Mouse (Mus musculus) midbrain, postnatal 0 days (tissue): ENCODE data around the gene Wdr59. TPM values are rescaled to one million over a fixed set of nuclear protein-coding genes. Genes with fewer than 3 reads are reported as not detected.

Experiments used
- ATAC-seq: fragments of 200-750 bp; cut with Nextera tagmentation; 2 replicates; pipeline ENCODE4 v1.8.0; 2017; ENCODE audit warnings: moderate number of reproducible peaks, mild to moderate bottlenecking, moderate TSS enrichment, moderate library complexity; ENCODE audit not compliant: low FRiP score
- DNase-seq: peaks from one replicate; pipeline ENCODE4 v3.0.0-alpha.2; 2015; ENCODE audit warnings: low spot score
- H3K27ac ChIP-seq: fragments of 300-500 bp; sonication (generic); 2 replicates; pipeline ENCODE4 v1.5.1; 2014; ENCODE audit warnings: low read depth, mild to moderate bottlenecking, low read length, mixed read lengths
- H3K27me3 ChIP-seq: fragments of 300-500 bp; sonication (generic); 2 replicates; pipeline ENCODE4 v1.6.1; 2014; ENCODE audit warnings: low read length, control low read depth, mixed read lengths; ENCODE audit not compliant: insufficient read depth
- H3K36me3 ChIP-seq: fragments of 300-500 bp; sonication (generic); 2 replicates; pipeline ENCODE4 v1.6.1; 2014; ENCODE audit warnings: low read length, control low read depth, mixed read lengths; ENCODE audit not compliant: insufficient read depth
- H3K4me1 ChIP-seq: fragments of 300-500 bp; sonication (generic); 2 replicates; pipeline ENCODE4 v1.6.1; 2014; ENCODE audit warnings: mild to moderate bottlenecking, control low read depth, antibody characterized with exemption, low read length, mixed read lengths; ENCODE audit not compliant: insufficient read depth
- H3K4me2 ChIP-seq: fragments of 300-500 bp; sonication (generic); 2 replicates; pipeline ENCODE4 v1.6.1; 2014; ENCODE audit warnings: low read depth, mild to moderate bottlenecking, low read length, mixed read lengths; ENCODE audit not compliant: poor library complexity, severe bottlenecking
- H3K4me3 ChIP-seq: fragments of 300-500 bp; sonication (generic); 2 replicates; pipeline ENCODE4 v1.5.1; 2014; ENCODE audit warnings: low read depth, mild to moderate bottlenecking, low read length, moderate library complexity
- H3K9ac ChIP-seq: fragments of 300-500 bp; sonication (generic); replicated peaks from 2 replicates; pipeline ENCODE4 v1.6.1; 2014; ENCODE audit warnings: mild to moderate bottlenecking, low read length, moderate library complexity, mixed read lengths; ENCODE audit not compliant: poor library complexity, severe bottlenecking
- H3K9me3 ChIP-seq: fragments of 300-500 bp; sonication (generic); 2 replicates; pipeline ENCODE4 v1.6.1; 2016; ENCODE audit warnings: low read length, control low read depth
- CTCF ChIP-seq: IDR thresholded peaks from 2 replicates; pipeline ENCODE4 v1.5.1; 2016; ENCODE audit warnings: antibody characterized with exemption, mild to moderate bottlenecking
- WGBS: fragments of 180-500 bp; shearing (Covaris S2); extraction: QIAGEN DNeasy Blood & Tissue Kit; methylation state at CpG from one replicate; pipeline ENCODE4 v1.1.7; 2014; 5-methylcytosine and 5-hydroxymethylcytosine counted together
- polyA plus RNA-seq: library from polyadenylated mRNA; unstranded; fragments of >200 nt; fragmentation: Nextera tagmentation; extraction: Ambion mirVana; gene quantifications from 2 replicates; pipeline ENCODE4 v1.2.1, GENCODE M21; 2015
- total RNA-seq: library from RNA; depleted of rRNA; stranded (reverse); fragments of >200 nt; gene quantifications from 2 replicates; pipeline ENCODE4 v1.2.3, GENCODE M21; 2014

Wdr59 gene
- total and polyA plus RNA-seq, 2 experiments from 2014 or later, result 6.6 to 11.6 TPM

DNA sequence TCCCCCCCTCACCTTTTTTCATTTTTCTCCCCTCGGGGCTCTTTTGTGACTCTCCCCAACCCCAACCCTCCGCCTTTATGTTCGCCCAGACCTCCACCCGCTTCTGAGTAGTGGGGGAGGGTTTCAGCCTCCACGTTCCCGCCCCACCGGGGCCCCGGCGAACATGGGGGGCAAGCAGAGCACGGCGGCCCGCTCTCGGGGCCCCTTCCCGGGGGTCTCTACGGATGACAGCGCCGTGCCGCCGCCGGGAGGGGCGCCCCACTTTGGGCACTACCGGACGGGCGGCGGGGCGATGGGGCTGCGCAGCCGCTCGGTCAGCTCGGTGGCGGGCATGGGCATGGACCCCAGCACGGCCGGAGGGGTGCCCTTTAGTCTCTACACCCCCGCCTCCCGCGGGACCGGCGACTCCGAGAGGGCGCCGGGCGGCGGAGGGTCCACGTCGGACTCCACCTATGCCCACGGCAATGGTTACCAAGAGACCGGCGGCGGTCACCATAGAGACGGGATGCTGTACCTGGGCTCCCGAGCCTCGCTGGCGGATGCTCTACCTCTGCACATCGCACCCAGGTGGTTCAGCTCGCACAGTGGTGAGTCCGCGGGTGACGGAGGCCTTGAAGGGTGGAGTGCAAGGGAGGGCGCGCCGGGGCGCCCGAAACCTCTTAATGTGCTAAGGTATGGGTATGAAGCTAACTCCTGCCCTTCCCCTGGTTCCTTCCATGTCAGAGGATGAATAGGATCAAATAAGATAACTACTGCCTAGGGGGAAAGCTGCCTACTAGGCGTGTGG is 15.3 kb upstream of the Wdr59 start:
- Histone ChIP-seq H3K27me3 (no peaks in the 10 kb centered on the region), H3K9me3 (no peaks in the 10 kb centered on the region), H3K9ac (peak overlapping the region; percentile 94), H3K27ac (peak overlapping the region; percentile 93), H3K36me3 (no peaks in the 10 kb centered on the region), H3K4me1 (peaks cover 9% of the 10 kb centered on the region), H3K4me3 (peak overlapping the region; percentile 97), H3K4me2 (peak overlapping the region; percentile 92)
- ATAC-seq, result peak; percentile 63
- no peak; the same call in 1 of the 2 replicates for TF ChIP-seq CTCF
- DNase-seq, result peak; percentile 38
- 1% methylated on average over 63 of the region's 64 CpGs for WGBS

DNA sequence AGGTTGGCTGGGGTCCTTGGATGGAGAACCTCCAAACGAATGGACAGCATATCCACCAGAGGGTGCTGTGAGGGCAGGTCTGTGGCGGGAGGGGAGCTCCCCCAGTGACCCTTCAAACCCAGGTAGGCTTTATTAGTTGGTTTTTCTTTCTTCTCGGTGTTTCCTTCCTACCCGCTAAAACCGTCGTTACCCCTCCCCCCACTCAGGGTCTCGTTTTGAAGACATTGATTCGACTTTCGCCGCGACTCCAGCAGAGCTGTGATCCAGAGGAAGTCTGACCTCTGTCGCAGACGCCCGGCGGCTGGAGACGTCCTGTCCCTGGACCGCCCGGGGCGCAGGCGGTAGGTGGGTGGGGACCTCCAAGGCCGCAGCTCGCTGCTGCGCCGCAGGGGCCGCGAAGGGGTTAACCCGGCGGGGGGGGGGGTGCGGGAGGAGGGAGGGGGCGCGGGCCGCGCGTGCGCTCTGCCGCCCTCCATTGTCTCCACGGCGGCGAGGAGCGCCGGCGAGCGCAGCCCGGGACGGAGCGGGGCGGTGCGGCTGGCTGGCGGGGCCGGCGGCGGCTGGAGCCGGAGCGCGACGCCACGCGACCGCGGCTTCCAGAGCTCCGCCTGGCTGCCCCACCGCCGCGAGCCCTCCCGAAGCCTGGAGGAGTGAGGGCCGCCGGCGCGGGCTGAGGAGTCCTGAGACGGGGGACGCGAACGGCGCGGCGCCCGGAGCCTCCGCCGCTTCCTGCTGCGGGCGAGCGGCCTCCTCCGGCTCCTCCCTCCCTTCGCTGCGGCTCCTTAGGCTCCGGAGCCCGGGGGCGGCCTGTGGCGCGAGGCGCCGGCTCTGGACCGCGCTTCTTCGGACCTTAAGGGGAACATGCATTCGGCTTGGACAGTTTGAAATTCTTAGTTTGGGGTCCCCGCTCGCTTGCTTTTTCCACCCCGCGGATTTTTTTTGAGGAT is 14.4 kb upstream of the Wdr59 start, which contains the start of gene Znrf1:
Znrf1 (plus strand) TSS at position 67 of the 947 bp plus-strand sequence.
- Histone ChIP-seq H3K4me1 (peaks cover 9% of the 10 kb centered on the region), H3K36me3 (no peaks in the 10 kb centered on the region), H3K4me2 (peak within 1 kb of the TSS; percentile 92), H3K9me3 (no peaks in the 10 kb centered on the region), H3K27ac (peak within 1 kb of the TSS; percentile 93), H3K27me3 (no peaks in the 10 kb centered on the region), H3K4me3 (peak within 1 kb of the TSS; percentile 97), H3K9ac (peak within 1 kb of the TSS; percentile 94)
- ATAC-seq (peak; percentile 90), DNase-seq (peak; percentile 78)
- TF ChIP-seq CTCF, result peak; percentile 68
- WGBS, result 0% methylated on average over 55 of the region's 100 CpGs

- ATAC-seq, result no peak
These were observed 13.6 kb upstream of the Wdr59 start for GRCm38 (mm10) chr8:111535491-111535890.

DNA sequence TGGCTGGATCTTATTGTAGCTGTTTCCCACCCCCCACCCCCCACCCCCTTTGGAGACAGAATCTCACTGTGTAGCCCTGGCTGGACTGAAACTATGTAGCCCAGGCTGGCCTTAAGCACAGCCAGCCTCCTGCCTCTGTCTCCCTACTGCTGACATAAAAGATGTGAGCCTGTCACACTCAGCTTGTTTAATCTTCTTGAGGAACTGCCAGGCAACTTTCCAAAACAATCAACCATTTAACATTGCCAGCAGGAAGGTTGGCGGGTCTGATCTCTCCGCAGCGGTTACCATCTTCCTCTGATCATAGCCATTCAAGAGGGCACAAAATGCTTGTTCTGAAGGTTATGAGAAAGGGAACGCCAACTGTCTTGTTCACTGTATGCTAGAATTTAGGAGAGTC is 11.6 kb upstream of the Wdr59 start:
- WGBS, result 50% methylated on average over 4 of the region's 4 CpGs
- TF ChIP-seq CTCF, result no peak

More at GRCm38 (mm10) chr8:111535491-111535890, 13.6 kb upstream of the Wdr59 start:
- 19% methylated on average over 5 of the region's 5 CpGs for WGBS
- H3K4me2 ChIP-seq, result peak overlapping the region; percentile 92
- no peak for TF ChIP-seq CTCF
- H3K36me3 ChIP-seq, result no peaks in the 10 kb centered on the region
- peaks cover 2% of the 10 kb centered on the region for H3K4me1 ChIP-seq
- H3K4me3 ChIP-seq, result peak overlapping the region; percentile 97
- H3K27ac ChIP-seq, result no peak overlapping the region
- H3K27me3 ChIP-seq, result no peaks in the 10 kb centered on the region
- DNase-seq, result no peak
- no peaks in the 10 kb centered on the region for H3K9me3 ChIP-seq
- H3K9ac ChIP-seq, result no peak overlapping the region

DNA sequence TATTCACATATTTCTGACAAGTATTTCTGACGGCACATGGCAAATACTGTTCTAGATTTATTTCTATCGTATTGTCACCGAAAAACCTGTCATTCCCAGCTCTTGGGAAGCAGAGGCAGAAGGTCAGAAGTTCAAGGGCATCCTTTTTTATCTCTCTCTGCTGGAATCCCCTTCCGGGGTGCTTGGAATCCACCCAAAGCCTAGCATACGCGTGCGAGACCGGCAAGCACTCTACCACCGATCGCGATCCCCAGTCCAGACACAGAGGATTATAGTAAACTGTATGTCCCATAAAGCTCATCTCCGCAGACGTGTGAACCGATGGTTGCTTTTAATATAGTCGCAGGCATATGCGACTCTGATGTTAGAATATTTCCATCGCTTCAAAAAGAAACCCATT is 9.7 kb upstream of the Wdr59 start:
- no peak overlapping the region for H3K4me3 ChIP-seq
- no peak for TF ChIP-seq CTCF

More for the DNA sequence above, 11.6 kb upstream of the Wdr59 start:
- Histone ChIP-seq H3K36me3 (no peaks in the 10 kb centered on the region), H3K9me3 (no peaks in the 10 kb centered on the region), H3K9ac (no peak overlapping the region), H3K4me3 (no peak overlapping the region), H3K27ac (no peak overlapping the region), H3K27me3 (no peaks in the 10 kb centered on the region), H3K4me1 (no peaks in the 10 kb centered on the region), H3K4me2 (no peak overlapping the region)
- ATAC-seq, result no peak
- DNase-seq, result no peak

More for the DNA sequence above, 9.7 kb upstream of the Wdr59 start:
- ATAC-seq, result no peak
- no peak overlapping the region for H3K9ac ChIP-seq
- DNase-seq, result no peak
- no peaks in the 10 kb centered on the region for H3K4me1 ChIP-seq
- no peak overlapping the region for H3K27ac ChIP-seq
- H3K4me2 ChIP-seq, result no peak overlapping the region
- no peaks in the 10 kb centered on the region for H3K36me3 ChIP-seq
- WGBS, result 81% methylated on average over 17 of the region's 17 CpGs
- no peaks in the 10 kb centered on the region for H3K27me3 ChIP-seq
- H3K9me3 ChIP-seq, result no peaks in the 10 kb centered on the region
